Mouse (Mus musculus) spleen, postnatal 10 days (tissue): Measurements from ENCODE around the gene Rhbdd2.

ENCODE experiments used
- DNase-seq, 2 experiments: peaks; one replicate each; pipeline ENCODE4 v3.0.0; 2021 to 2022; ENCODE audit warnings: low spot score in 2 of 2

Gene Rhbdd2

GRCm38 (mm10) chr5:135682009-135682408 is 49.6 kb downstream of the Rhbdd2 start:
- DNase-seq: no peak

DNA sequence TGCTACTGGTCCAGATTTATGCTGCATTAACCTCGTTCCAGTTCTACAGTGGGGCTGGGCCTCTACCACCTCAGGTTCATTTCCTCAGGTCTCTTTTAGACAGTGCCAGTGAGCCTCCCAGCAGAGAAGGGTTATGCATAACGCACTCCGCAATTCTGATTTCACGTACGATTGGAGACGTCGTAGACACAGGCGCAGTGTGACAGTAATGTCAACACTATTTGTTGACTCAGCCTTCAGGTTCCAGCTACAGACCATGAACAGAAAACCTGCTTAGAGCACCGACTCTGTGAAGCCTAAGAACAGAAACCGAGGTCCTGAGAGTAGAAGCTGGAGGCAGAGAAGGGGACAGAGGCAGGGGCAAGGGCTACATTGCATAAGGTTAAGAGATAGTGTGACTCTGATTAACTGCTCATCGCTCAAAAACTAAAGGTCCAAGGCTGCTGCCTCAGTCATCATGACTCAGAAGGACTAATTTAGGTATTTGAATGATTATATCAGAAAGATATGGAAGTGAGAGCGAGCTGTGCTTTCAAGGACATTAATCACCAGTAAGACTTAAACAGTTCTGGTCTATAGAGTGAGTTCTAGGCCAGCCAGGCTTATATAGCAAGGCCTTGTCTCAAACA is 50.6 kb downstream of the Rhbdd2 start:
- DNase-seq: no peak

DNA sequence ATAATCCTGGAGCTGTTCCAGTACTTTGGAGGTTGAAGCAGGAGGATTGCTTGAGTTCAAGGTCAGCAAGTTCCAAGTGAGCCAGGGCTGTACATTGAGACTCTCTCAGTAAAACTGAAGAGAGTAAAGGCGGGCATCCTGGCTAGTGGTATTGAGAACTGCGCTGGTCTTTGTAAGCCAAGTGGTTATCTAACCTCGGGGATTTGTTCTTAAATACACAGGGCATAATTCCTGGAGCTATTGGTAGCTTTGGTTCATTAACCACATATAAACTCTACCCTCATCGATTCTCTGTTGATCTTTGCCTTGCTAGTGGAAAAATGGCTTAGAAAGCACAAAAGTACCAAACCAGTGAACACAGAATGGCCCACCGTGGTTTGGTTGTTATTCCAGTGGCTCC is 58.0 kb downstream of the Rhbdd2 start:
- no peak for DNase-seq

GRCm38 (mm10) chr5:135691266-135691665 is 58.8 kb downstream of the Rhbdd2 start:
- no peak for DNase-seq

- DNase-seq: no peak
Observed at GRCm38 (mm10) chr5:135693281-135693853, 60.9 kb downstream of the Rhbdd2 start.

DNA sequence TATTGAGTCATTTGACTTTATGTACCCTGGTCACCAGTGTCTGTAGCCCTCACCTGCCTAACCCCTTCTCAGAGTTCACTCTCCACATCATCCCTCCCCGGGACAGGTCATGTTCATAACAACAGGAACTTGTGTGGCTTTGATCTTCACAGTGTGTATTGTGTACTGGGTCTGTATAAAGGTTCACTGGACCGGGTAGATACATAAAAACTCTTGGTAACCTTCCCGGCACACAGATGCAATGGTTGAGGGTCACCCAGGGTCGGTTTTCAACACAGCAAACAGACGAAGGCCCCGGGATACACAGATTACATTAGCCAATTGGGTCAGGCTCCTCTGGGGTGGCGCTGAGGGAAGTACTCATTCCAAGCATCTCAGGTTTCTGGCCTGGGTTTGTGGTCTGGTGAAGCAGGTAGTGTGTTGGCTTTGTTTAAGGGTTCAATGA is 62.9 kb downstream of the Rhbdd2 start:
- no peak for DNase-seq
